Mouse (Mus musculus): ENCODE results near the gene Slc34a3.

Slc34a3 gene

DNA sequence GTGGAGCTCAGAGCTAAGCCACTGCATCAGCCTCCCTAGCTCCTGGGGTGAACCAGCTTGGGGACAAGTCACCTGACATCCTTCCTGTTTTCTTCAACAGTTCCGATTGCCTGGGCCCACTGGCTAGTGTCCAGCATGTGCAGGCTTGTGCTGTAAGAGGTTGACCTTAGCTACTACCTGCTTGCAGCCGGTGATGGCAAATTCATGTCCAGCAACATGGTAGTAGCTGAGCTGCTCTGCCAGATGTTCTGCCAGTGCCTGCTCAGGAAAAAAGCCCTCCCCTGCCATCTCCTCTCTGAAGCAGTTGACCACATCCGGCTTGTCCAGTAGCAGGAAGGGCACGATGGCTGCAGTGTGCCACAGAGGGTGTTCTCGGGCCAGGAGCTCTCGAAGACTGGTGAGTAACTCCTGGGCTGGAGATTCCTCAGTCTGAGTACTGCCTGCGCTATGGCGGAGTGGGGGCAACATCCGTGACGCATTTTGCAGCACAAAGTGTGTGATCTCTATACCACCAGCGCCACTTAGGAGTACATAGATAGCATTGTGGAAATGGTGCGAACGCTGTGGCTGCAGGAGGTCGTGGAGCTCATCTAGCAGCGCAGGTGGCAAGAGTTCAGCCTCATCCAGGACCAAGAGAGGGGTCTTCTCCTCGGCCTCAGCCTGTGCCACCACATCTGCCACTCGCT, 39.5 kb downstream of the Slc34a3 start:
- DNase-seq (ENCODE audit: low spot score in 2 of 2) = no peak

DNA sequence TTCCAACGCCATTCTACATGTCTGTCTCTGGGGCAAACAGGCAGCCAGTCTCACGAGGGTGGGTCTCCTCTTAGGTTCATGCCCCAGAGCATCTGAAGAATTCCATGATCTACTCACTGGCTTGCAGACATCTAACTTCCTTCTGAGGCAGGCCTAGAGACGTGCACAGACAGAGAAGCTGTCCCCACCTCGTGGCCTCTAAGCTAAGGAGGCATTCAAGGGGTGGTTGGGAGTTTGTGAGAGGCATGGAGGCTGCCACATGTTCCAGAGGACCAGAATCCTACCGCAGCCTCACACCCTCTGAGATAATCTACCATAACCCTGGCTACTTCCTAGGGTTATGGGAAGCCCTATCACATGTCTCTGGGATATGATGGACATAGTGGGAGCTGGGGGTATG, 40.2 kb downstream of the Slc34a3 start:
- DNase-seq (ENCODE audit: low spot score in 2 of 2) = no peak

DNA sequence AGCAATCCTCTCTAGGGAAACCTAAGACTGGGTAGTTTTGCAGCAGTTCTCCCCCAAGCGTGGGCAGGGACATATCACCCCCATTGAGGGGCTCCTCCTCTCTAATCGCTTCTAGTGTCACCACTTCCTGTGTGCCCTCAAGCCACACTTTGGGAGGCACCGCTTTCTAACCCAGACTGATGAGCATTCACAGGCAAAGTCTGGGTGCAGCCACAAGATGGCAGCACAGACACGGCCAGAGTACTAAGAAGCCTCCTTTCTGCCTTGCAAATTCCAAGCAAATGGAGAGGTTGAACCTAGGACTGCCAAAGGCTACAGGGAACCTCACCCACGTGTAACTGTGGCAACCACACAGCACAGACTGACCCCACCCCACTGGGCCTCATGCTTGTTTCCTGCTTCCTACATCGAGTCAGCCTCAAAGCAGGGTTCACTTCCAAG, 40.8 kb downstream of the Slc34a3 start:
- peak; percentile 85 to 86 for DNase-seq (ENCODE audit: low spot score in 2 of 2)

DNA sequence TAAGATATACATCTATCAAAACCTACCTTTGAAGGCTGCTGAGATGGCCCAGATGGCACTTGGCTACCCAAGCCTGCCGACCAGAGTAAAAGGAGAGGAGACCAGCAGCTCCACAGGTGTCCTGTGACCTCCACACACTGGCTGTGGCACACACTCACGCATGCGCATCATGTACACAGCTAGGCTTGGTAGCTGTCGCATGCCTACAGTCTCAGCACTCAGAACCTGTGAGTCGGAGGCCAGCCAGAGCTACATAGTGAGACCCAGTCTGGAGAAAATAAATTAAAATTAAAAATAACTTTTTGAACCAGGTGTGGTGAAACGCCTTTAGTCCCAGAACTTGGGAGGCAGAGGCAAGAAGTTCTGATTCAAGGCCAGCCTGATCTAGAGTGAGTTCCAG, 46.3 kb downstream of the Slc34a3 start:
- no peak for DNase-seq (ENCODE audit: low spot score in 2 of 2)

DNA sequence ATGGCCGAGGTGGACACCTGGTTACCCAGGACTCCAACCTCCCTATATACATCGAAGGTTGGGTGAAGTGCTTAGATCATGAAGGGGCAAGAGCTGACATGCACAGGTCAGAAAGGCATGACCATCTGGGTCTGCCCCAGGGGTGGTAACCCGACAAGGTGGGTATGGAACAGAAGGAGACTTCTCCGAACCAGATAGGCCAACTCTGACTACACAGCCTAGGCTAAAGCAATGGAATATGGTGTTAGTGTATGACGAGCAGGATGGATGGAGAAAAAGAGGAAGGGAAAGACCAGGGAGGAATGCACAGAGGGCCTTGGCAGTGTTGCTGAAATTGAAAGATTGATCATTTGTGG, 47.6 kb downstream of the Slc34a3 start:
- no peak for DNase-seq (ENCODE audit: low spot score in 2 of 2)

DNA sequence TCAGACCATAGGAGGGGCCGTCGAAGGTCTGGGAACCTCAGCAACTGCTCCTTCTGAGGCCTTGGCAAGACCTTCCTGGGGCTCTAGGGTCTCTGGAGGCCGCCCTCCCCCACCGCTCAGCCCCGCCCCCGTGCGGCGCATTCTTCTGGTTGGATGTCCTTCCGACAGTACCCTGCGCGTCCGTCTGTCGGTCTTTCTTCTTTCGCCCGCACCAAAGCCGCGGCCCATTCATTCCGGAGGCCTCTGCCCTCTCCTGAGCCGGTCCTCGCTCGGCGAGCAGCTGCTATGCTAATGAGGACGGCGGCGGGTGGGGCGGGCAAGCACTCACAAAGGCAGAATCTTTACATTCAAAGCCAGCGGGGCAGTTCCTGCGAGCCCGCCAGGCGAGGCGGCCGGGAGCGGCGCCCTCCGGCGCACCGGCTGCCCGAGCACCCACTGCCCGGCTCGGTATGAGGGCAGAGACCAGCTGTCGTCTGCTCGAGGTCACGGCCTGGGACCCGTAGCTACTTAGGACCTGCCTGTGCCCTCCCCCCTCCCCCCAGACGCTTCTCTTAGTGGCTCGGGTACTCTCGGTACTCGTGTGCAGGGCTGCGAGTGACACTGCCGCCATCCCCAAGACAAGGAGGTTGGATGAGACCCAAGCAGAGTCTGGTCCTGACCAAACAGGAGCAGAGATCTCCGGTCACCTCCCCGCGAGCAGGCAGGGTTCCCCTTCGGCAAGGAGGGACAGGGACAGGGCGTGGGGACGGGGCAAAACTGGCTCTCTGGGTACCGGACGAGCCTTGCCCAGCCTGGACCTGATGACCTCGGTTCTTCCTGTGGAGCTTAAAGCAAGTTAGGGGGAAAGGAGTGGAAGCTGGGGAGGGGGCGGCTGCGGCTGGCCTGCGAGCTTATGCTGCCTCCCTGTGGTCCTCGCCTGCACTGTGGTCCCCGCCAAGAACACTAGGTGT, 48.3 kb downstream of the Slc34a3 start:
- DNase-seq (ENCODE audit: low spot score in 2 of 2) = peak in 1 of 2 experiments; percentile 33

DNA sequence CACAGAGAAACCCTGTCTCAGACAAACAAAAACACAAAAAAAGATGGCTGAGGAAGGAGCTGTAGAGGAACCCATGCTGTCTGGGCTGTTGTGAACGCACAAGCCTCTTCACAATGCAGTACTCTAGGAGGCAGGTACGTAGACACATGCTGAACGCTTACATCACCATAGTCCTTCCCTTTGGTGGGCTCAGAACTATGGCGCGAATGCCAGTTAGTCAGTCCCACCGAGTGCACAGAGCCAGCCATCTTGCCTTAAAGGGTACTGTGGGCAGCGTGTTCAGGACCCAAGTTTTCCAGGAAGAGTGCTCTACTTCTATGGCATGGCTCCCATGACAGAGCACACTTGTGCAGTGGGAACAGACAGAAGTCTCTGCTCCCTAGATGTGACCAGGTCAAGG, 49.7 kb downstream of the Slc34a3 start:
- no peak for DNase-seq (ENCODE audit: low spot score in 2 of 2)

DNA sequence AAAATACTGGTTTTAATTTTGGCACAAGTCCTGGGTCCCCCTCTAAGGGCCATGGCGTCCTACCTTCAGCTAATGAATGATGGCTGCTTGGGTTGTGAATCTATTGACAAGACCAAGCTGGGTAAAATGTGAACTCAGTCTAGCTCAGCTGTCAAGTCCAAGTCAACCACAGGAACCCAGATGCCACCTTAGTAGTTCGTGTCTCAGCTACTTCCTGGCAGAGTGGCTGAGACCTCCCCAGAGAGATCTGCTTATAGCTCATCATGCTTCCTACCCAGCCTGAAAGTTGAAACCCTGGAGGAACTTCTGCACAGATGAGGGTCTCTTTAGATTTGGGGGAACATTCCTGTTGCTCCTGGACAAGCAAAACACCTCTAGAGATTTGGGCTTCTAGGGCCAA, 50.8 kb downstream of the Slc34a3 start:
- DNase-seq (ENCODE audit: low spot score in 2 of 2) = no peak

DNA sequence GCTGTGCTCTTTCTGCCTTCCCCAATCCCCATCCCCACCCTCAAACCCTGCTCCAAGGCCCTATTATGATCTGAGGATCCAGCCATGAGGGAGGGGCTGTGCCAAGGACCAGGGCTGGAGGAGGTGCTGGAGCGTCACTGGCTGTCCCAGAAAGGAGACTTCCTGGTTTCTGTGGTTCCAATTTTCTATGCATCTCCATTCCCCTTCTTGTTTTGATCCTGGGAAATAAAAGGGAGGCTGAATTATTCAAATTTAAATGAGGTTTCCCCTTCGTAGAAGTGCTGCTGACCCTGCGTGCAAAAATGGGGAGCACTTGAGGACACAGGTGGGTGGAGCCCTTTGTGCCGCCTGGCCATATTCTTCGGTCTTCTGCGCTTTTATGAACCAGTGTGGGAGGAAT, 51.5 kb downstream of the Slc34a3 start:
- DNase-seq (ENCODE audit: low spot score in 2 of 2) = no peak

DNA sequence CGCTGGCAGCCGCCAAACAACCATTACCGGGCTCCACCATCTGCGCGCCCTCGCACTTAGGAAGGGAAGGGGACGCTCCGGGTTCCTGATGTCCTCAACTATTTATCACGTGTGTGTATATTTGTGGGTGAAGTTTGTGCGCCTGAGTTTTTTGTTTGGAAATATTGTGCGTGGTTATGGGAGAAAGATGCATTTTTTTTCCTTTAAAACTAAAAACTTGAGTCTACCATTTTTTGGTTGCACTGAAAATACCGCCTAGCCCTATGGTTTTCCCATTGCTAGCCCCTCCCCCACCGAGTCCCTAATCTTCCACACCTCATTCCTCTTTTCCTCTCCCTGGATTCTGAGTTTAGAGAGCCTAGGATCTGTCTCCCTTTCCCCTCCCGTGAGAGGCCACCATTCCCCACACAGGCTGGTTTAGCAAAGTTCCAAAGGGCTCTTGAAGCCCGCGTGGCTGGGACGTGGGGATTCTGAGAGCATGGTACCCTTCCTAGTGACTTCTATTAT, 52.2 kb downstream of the Slc34a3 start:
- no peak for DNase-seq (ENCODE audit: low spot score in 2 of 2)

DNA sequence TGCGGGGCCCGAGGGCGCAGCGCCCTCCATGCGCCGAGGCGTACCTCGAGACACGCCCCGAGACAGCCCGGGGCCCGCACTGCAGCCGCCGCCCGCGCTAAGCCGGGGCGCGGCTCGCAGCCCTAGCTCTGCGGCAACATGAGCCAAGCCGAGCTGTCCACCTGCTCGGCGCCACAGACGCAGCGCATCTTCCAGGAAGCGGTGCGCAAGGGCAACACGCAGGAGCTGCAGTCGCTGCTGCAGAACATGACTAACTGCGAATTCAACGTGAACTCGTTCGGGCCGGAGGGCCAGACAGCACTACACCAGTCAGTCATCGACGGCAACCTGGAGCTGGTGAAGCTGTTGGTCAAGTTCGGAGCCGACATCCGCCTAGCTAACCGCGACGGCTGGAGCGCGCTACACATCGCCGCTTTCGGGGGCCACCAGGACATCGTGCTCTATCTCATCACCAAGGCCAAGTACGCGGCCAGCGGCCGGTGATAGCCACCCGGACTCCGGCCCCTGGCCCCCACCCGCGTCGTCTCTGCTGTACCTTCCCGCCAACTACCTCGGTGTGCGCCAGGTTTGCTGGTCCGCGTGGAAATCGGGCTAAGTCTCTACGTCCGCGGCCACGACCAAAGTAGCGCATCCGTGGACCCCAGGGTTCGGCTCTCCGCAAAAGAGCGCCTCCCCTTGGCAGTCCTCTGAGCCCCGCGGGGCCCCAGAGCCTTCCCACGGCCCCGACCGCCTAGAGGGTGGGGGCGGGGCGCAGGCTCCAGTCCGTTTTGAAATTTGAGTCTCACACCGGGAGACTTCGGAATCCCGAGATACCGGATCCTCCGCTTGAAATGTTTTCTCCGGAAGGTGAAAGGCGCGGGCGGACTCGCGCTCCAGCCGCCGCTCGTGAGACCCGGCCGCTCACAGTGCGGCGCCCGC, 52.9 kb downstream of the Slc34a3 start:
- DNase-seq (ENCODE audit: low spot score in 2 of 2) = no peak

DNA sequence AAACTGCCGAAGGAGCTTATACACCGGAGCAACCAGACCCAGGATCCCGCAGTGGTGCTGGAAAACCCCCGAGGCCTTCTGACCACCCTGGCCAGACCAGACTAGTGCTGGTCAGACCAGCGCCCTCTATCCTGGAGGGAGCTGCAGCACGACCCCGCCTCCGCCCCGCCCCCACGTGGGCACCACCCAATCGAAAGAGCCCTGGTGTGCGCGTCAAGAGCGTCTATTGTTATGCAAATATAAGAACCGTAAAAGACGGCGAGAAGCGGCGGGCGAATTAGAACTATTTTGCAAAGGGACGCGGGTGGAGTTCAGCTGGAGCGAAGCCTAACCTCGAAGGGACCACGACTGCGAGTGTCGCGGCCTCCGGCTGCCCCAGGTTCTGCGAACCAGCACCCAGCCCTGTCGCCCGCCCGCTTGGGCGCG, 53.7 kb downstream of the Slc34a3 start, which contains the start of gene Nrarp:
TSS of gene Nrarp (plus strand) at position 281 of the 426 bp plus-strand sequence.
- DNase-seq (ENCODE audit: low spot score in 2 of 2) = peak; percentile 92 to 93

DNA sequence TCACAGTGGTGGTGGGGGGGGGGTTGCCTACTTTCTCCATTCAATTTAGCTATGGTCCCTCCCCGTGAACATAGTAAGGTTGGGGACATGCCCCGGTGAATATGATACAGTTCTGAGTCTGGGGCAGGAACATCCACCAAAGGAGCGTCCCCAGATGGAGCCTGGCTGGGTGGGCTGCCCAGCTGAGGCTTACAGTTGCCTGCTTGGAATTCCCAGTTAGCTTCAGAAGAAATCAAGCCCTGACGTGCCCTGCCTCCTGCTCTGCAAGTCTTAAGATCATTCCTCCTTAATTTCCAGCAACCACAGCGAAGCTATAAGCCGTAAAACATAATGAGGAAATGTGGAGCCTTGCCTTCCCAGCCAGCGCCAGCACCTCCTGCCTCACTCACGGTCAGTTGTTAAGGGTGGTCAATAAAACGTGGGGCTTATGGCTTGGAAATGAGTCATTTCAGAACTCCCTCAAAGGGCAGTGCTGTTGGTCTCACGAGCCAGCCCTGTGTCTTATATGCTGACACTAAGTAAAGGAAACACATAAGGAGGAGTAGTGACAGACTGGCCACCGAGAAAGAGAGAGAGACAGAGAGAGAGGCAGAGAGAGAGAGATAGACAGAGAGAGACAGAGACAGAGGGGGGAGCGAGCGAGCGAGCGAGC, 54.5 kb downstream of the Slc34a3 start:
- no peak for DNase-seq (ENCODE audit: low spot score in 2 of 2)
